Mouse (Mus musculus) lung, embryonic 14.5 days (tissue): ENCODE results near the gene Smad9. TPM values are rescaled to one million over a fixed set of nuclear protein-coding genes. Genes with fewer than 3 reads are reported as not detected.

Experiments used
- ATAC-seq: fragments of 200-750 bp; cut with Nextera tagmentation; 2 replicates; pipeline ENCODE4 v1.8.0; 2017; ENCODE audit warnings: mild to moderate bottlenecking, moderate TSS enrichment, moderate library complexity; ENCODE audit not compliant: insufficient read depth
- DNase-seq: peaks from one replicate; pipeline ENCODE4 v3.0.0-alpha.2; 2015
- H3K27ac ChIP-seq: fragments of 300-500 bp; sonication (generic); 2 replicates; pipeline ENCODE4 v1.5.1; 2014; ENCODE audit warnings: low read depth, mild to moderate bottlenecking, moderate library complexity
- H3K27me3 ChIP-seq: fragments of 300-500 bp; sonication (generic); 2 replicates; pipeline ENCODE4 v1.6.1; 2014; ENCODE audit warnings: low read length, control low read depth; ENCODE audit not compliant: insufficient read depth
- H3K36me3 ChIP-seq: fragments of 300-500 bp; sonication (generic); 2 replicates; pipeline ENCODE4 v1.6.1; 2014; ENCODE audit warnings: control low read depth; ENCODE audit not compliant: insufficient read depth
- H3K4me1 ChIP-seq: fragments of 300-500 bp; sonication (generic); 2 replicates; pipeline ENCODE4 v1.6.1; 2014; ENCODE audit warnings: antibody characterized with exemption, control low read depth; ENCODE audit not compliant: insufficient read depth
- H3K4me2 ChIP-seq: fragments of 300-500 bp; sonication (generic); 2 replicates; pipeline ENCODE4 v1.6.1; 2014; ENCODE audit warnings: mild to moderate bottlenecking
- H3K4me3 ChIP-seq: fragments of 300-500 bp; sonication (generic); 2 replicates; pipeline ENCODE4 v1.5.1; 2014; ENCODE audit warnings: low read depth, low read length
- H3K9ac ChIP-seq: fragments of 300-500 bp; sonication (generic); 2 replicates; pipeline ENCODE4 v1.6.1; 2014
- H3K9me3 ChIP-seq: fragments of 300-500 bp; sonication (generic); 2 replicates; pipeline ENCODE4 v1.6.1; 2016; ENCODE audit warnings: low read depth, low read length, control low read depth
- CTCF ChIP-seq: IDR thresholded peaks from 2 replicates; pipeline ENCODE4 v1.5.1; 2016; ENCODE audit warnings: antibody characterized with exemption, low read depth
- WGBS: fragments of 180-500 bp; shearing (Covaris S2); extraction: QIAGEN DNeasy Blood & Tissue Kit; methylation state at CpG from one replicate; pipeline ENCODE4 v1.1.7; 2014; 5-methylcytosine and 5-hydroxymethylcytosine counted together
- polyA plus RNA-seq: library from polyadenylated mRNA; unstranded; fragments of >200 nt; fragmentation: Nextera tagmentation; extraction: Ambion mirVana; gene quantifications from 2 replicates; pipeline ENCODE4 v1.2.1, GENCODE M21; 2014

The Smad9 gene
- polyA plus RNA-seq, 1 experiment from 2014 or later, result 2.4 TPM

GRCm38 (mm10) chr3:54723741-54724500 lies 31.5 kb upstream of the Smad9 start:
- no peaks in the 10 kb centered on the region for H3K9me3 ChIP-seq
- H3K9ac ChIP-seq, result no peak overlapping the region
- peaks cover 76% of the 10 kb centered on the region for H3K36me3 ChIP-seq
- WGBS, result 75% methylated on average over 10 of the region's 10 CpGs
- no peaks in the 10 kb centered on the region for H3K27me3 ChIP-seq
- H3K4me1 ChIP-seq, result no peaks in the 10 kb centered on the region
- no peak overlapping the region for H3K4me3 ChIP-seq
- H3K27ac ChIP-seq, result no peak overlapping the region
- no peak overlapping the region for H3K4me2 ChIP-seq
- ATAC-seq (no peak), DNase-seq (no peak)
- no peak for TF ChIP-seq CTCF

DNA sequence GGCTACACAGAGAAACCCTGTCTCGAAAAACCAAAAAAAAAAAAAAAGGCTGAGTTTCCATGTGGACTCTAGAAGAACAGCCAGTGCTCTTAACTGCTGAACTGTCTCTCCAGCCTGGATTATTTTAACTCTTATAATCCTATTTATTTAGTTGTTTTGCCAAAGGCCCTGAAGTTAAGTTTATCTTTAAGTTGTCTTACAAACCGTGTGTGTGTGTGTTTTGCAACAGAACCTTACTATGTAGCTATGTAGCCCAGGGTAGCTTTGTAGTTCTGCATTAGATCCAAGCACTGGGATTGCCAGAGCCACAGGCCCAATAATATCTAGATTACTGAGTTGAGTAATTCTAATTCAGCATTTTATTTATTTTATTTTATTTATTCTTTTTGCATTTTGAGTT lies 30.0 kb upstream of the Smad9 start:
- no peak for TF ChIP-seq CTCF
- WGBS, result 80% methylated on average over 2 of the region's 2 CpGs
- Histone ChIP-seq H3K4me1 (no peaks in the 10 kb centered on the region), H3K36me3 (peaks cover 82% of the 10 kb centered on the region), H3K4me3 (no peak overlapping the region), H3K27ac (no peak overlapping the region), H3K9ac (no peak overlapping the region), H3K4me2 (no peak overlapping the region), H3K27me3 (no peaks in the 10 kb centered on the region), H3K9me3 (no peaks in the 10 kb centered on the region)
- DNase-seq (no peak), ATAC-seq (no peak)

GRCm38 (mm10) chr3:54727588-54727987 lies 27.8 kb upstream of the Smad9 start:
- Histone ChIP-seq H3K27ac (no peak overlapping the region), H3K4me2 (no peak overlapping the region), H3K4me3 (no peak overlapping the region), H3K9me3 (no peaks in the 10 kb centered on the region), H3K36me3 (peaks cover 83% of the 10 kb centered on the region), H3K27me3 (no peaks in the 10 kb centered on the region), H3K9ac (no peak overlapping the region), H3K4me1 (no peaks in the 10 kb centered on the region)
- no peak for TF ChIP-seq CTCF
- WGBS, result 94% methylated on average over 2 of the region's 2 CpGs
- DNase-seq (no peak), ATAC-seq (no peak)

GRCm38 (mm10) chr3:54728100-54728499 lies 27.3 kb upstream of the Smad9 start:
- H3K4me3 ChIP-seq, result no peak overlapping the region
- ATAC-seq, result no peak
- H3K27ac ChIP-seq, result no peak overlapping the region
- H3K9ac ChIP-seq, result no peak overlapping the region
- no peaks in the 10 kb centered on the region for H3K27me3 ChIP-seq
- WGBS, result 91% methylated on average over 6 of the region's 6 CpGs
- H3K4me1 ChIP-seq, result no peaks in the 10 kb centered on the region
- peaks cover 82% of the 10 kb centered on the region for H3K36me3 ChIP-seq
- H3K9me3 ChIP-seq, result no peaks in the 10 kb centered on the region
- H3K4me2 ChIP-seq, result no peak overlapping the region
- TF ChIP-seq CTCF, result no peak
- DNase-seq, result no peak

DNA sequence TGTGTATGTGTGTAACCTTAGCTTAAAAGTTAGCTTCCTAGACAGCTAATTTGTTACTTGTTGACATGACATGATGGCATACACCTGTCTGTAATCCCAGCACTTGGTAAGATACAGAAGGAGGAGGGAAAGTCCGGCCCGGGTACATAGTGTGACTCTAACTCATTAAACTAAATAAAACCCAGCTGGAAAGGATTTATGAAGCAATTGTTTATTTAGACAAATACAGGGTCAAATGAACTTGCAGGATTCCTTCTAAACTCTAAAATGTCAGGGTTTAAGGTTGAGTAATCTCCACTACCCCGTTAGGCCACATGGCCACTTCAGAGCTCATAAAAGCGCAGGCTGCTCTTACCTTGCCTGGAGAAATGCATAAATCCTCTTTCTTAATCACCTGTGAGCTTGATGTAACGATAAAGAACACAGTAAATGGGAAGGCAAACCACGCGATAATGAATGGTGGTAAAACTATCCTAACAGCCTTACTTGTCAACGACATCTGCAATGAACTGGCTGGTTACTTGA lies 23.7 kb upstream of the Smad9 start:
- no peak overlapping the region for H3K4me2 ChIP-seq
- no peaks in the 10 kb centered on the region for H3K4me1 ChIP-seq
- H3K4me3 ChIP-seq, result no peak overlapping the region
- WGBS, result 64% methylated on average over 8 of the region's 8 CpGs
- H3K27me3 ChIP-seq, result no peaks in the 10 kb centered on the region
- no peak for ATAC-seq
- H3K9ac ChIP-seq, result no peak overlapping the region
- H3K27ac ChIP-seq, result no peak overlapping the region
- H3K9me3 ChIP-seq, result no peaks in the 10 kb centered on the region
- TF ChIP-seq CTCF, result no peak
- DNase-seq, result no peak
- H3K36me3 ChIP-seq, result peaks cover 64% of the 10 kb centered on the region

DNA sequence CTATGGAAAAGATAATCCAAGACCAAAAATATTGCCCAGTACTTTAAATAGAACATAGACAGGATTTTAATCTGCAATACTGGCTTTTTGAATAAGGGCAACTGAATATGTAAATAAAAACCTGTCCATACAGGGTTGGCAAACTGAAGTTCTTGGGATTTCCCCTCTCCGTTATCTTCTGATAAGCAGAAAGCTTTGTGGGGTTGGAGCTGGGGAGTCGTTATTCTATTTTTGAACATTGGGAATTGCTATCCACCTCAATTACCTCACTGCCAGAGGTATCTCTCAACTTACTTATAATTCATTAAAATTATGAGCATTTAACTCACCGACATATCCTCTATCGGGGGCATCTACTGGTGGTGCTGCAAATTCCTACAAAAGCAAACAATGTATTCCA lies 23.0 kb upstream of the Smad9 start:
- no peak for DNase-seq
- H3K27ac ChIP-seq, result no peak overlapping the region
- 82% methylated on average over 4 of the region's 4 CpGs for WGBS
- no peaks in the 10 kb centered on the region for H3K27me3 ChIP-seq
- no peaks in the 10 kb centered on the region for H3K9me3 ChIP-seq
- no peaks in the 10 kb centered on the region for H3K4me1 ChIP-seq
- no peak for TF ChIP-seq CTCF
- no peak for ATAC-seq
- no peak overlapping the region for H3K4me2 ChIP-seq
- peaks cover 58% of the 10 kb centered on the region for H3K36me3 ChIP-seq
- H3K4me3 ChIP-seq, result no peak overlapping the region
- no peak overlapping the region for H3K9ac ChIP-seq

DNA sequence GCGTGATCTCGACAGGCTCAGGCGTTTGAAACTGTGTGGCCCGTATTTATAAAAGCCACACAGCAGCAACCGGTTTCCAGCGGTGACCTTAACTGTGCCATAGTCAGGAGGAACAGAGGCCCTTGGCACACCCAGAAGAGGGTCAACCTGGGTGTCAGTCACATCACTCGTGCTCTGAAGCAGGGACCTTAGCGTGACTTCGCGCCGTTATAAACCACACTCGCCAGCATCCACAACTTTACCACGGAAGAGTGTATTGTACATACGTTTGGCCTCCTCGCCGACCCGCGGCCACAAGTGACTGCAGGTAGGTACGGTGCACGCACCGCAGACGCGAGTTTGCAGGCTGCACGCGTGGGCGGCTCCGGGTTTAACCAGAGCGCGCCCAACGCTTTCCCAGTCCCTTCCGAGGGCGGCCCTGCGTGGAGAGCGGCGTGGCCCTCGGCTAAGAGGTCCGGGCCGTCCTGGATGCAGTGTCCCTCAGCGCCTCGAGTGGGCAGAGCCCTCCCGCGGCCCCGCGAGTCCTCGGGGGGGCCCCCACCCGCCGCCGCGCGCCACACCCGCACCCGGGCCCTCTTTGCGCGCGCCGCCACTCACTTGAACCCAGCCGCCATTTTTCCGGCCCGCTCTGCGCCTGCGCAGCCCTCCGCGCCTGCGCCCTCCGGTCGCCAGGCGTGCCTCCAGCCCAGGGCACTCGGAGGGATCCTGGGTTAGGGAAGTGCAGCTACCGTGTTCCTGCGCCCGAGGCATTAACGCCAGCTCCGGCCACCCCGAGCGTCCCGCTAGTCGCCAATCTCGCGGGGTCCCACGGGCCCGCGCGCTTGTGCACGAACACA lies 20.8 kb upstream of the Smad9 start:
- TF ChIP-seq CTCF, result no peak
- Histone ChIP-seq H3K4me1 (no peaks in the 10 kb centered on the region), H3K9me3 (no peaks in the 10 kb centered on the region), H3K4me2 (peak overlapping the region; percentile 68), H3K27me3 (no peaks in the 10 kb centered on the region), H3K36me3 (peaks cover 43% of the 10 kb centered on the region), H3K27ac (peak overlapping the region; percentile 99), H3K4me3 (peak overlapping the region; percentile 89), H3K9ac (peak overlapping the region; percentile 94)
- DNase-seq (peak; percentile 94), ATAC-seq (peak; percentile 94)
- under 1% methylated on average over 83 of the region's 84 CpGs for WGBS
